Mouse (Mus musculus) stomach, postnatal 0 days (tissue): ENCODE measurements at regions not wholly inside any gene's neighbourhood (a gene's known extent, or its start where the extent isn't known, plus 50 kb on each side); places are given as distances from the start of the nearest gene placed in this dataset.

Experiments used
- CTCF ChIP-seq: IDR thresholded peaks from 2 replicates; pipeline ENCODE4 v1.5.1; 2016; ENCODE audit warnings: antibody characterized with exemption, low read depth, mild to moderate bottlenecking, moderate library complexity
- EP300 ChIP-seq: optimal IDR thresholded peaks from 2 replicates; pipeline ENCODE3; 2016; ENCODE audit warnings: antibody characterized with exemption

GRCm38 (mm10) chr4:142837636-142838035, 375.2 kb downstream of the Prdm2 start:
- TF ChIP-seq CTCF = no peak
- no peak for TF ChIP-seq EP300
